Mouse (Mus musculus) testis, adult 2 months (tissue): ENCODE data around the gene Selenoo. TPM values are rescaled to one million over a fixed set of nuclear protein-coding genes. Genes with fewer than 3 reads are reported as not detected.

Source experiments
- H3K27ac ChIP-seq: fragments of 200-500 bp; 2 replicates; pipeline ENCODE4 v1.5.1; 2012; ENCODE audit warnings: low read depth, low read length; ENCODE audit not compliant: control insufficient read depth, insufficient read depth
- H3K27me3 ChIP-seq: fragments of 200-500 bp; 2 replicates; pipeline ENCODE4 v1.6.1; 2012; ENCODE audit warnings: mild to moderate bottlenecking, low read length, moderate library complexity; ENCODE audit not compliant: control insufficient read depth, insufficient read depth
- H3K36me3 ChIP-seq: fragments of 200-500 bp; 2 replicates; pipeline ENCODE4 v1.6.1; 2012; ENCODE audit warnings: mild to moderate bottlenecking, low read length; ENCODE audit not compliant: control insufficient read depth, insufficient read depth
- H3K4me1 ChIP-seq: fragments of 200-500 bp; 2 replicates; pipeline ENCODE4 v1.6.1; 2012; ENCODE audit warnings: low read length; ENCODE audit not compliant: control insufficient read depth, insufficient read depth
- H3K4me3 ChIP-seq: fragments of 200-500 bp; 2 replicates; pipeline ENCODE4 v1.5.1; 2012; ENCODE audit warnings: low read depth, mild to moderate bottlenecking, low read length, moderate library complexity, mixed read lengths; ENCODE audit not compliant: control insufficient read depth
- CTCF ChIP-seq: fragments of 200-500 bp; IDR thresholded peaks from 2 replicates; pipeline ENCODE4 v1.5.1; 2012; ENCODE audit warnings: low read depth, mild to moderate bottlenecking, inconsistent platforms, low read length, moderate library complexity; ENCODE audit not compliant: control insufficient read depth, insufficient read depth, insufficient replicate concordance
- POLR2A ChIP-seq: fragments of 200-500 bp; IDR thresholded peaks from 2 replicates; pipeline ENCODE4 v1.6.1; 2012; ENCODE audit warnings: low read depth, mild to moderate bottlenecking, inconsistent platforms, low read length, moderate library complexity; ENCODE audit not compliant: control insufficient read depth
- polyA plus RNA-seq: library from polyadenylated mRNA; depleted of rRNA; stranded (reverse); fragments of >200 nt; gene quantifications from 2 replicates; pipeline ENCODE4 v1.2.3, GENCODE M21; 2012

The Selenoo gene
- polyA plus RNA-seq, 1 experiment = 10.5 TPM

- no peak for TF ChIP-seq CTCF
- no peak for TF ChIP-seq POLR2A
- Histone ChIP-seq H3K36me3 (peaks cover 5% of the 10 kb centered on the region), H3K4me3 (no peak overlapping the region), H3K4me1 (no peaks in the 10 kb centered on the region), H3K27me3 (no peaks in the 10 kb centered on the region), H3K27ac (no peak overlapping the region)
Measured at GRCm38 (mm10) chr15:89097450-89097849, 8.6 kb downstream of the Selenoo start.

GRCm38 (mm10) chr15:89098616-89099015, 9.7 kb downstream of the Selenoo start:
- H3K36me3 ChIP-seq = peaks cover 5% of the 10 kb centered on the region

DNA sequence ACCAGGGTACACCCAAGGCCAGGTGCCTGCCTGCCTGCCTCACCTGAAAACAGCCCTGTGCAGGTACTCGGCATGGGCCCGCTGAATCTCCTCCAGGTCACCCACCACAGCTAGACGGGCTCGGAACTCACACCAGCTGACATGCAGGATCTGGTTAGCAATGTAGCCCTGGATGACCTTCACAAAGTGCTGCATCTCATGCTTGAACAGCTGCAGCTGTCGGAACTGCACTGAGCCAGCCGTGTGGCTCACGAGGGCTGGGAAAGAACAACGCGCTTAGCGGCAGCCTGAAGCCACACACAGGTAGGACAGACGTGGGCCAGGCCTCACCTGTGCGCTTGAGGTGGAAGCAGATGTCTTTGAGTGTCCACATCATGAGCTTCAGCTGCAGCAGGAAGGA, 11.9 kb downstream of the Selenoo start:
- no peak overlapping the region for H3K27ac ChIP-seq
- H3K27me3 ChIP-seq = no peaks in the 10 kb centered on the region
- H3K4me1 ChIP-seq = no peaks in the 10 kb centered on the region
- peaks cover 4% of the 10 kb centered on the region for H3K36me3 ChIP-seq
- H3K4me3 ChIP-seq = no peak overlapping the region
- TF ChIP-seq CTCF (no peak), POLR2A (no peak)

More at GRCm38 (mm10) chr15:89098616-89099015, 9.7 kb downstream of the Selenoo start:
- Histone ChIP-seq H3K4me3 (no peak overlapping the region), H3K27ac (no peak overlapping the region), H3K4me1 (no peaks in the 10 kb centered on the region), H3K27me3 (no peaks in the 10 kb centered on the region)
- TF ChIP-seq POLR2A (no peak), CTCF (no peak)

GRCm38 (mm10) chr15:89102646-89103045, 13.8 kb downstream of the Selenoo start:
- no peaks in the 10 kb centered on the region for H3K27me3 ChIP-seq
- no peak overlapping the region for H3K4me3 ChIP-seq
- no peak overlapping the region for H3K27ac ChIP-seq
- H3K4me1 ChIP-seq = no peaks in the 10 kb centered on the region
- H3K36me3 ChIP-seq = peaks cover 4% of the 10 kb centered on the region
- no peak for TF ChIP-seq POLR2A
- TF ChIP-seq CTCF = no peak

- Histone ChIP-seq H3K4me3 (no peak overlapping the region), H3K27me3 (no peaks in the 10 kb centered on the region), H3K36me3 (peaks cover 6% of the 10 kb centered on the region), H3K27ac (no peak overlapping the region), H3K4me1 (no peaks in the 10 kb centered on the region)
- TF ChIP-seq POLR2A = no peak
- no peak for TF ChIP-seq CTCF
Measured at GRCm38 (mm10) chr15:89103921-89104320, 15.0 kb downstream of the Selenoo start.

DNA sequence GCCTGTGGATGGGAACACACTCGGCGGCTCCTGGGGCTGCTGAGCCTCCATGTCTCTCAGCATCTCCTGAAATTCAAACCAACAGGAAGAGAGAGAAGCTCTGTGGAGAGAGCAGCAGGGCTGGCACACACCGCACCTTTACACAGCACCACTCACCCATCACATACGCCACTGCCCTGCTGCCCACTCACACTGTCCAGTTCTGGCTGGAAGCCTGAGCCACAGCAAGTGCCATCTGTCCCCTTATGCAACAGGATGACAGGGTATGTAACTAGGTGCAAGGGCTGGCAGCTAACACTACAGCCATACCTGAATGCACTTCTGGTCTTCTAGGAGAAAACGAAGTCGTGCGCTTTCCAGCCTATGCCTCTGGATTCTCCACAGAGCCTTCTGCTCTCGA, 15.5 kb downstream of the Selenoo start:
- peaks cover 6% of the 10 kb centered on the region for H3K36me3 ChIP-seq

GRCm38 (mm10) chr15:89106073-89106472, 17.2 kb downstream of the Selenoo start:
- Histone ChIP-seq H3K36me3 (peaks cover 4% of the 10 kb centered on the region), H3K4me1 (no peaks in the 10 kb centered on the region), H3K27ac (no peak overlapping the region), H3K4me3 (no peak overlapping the region), H3K27me3 (no peaks in the 10 kb centered on the region)
- TF ChIP-seq POLR2A = no peak
- TF ChIP-seq CTCF = no peak

More for the DNA sequence above, 15.5 kb downstream of the Selenoo start:
- Histone ChIP-seq H3K4me1 (no peaks in the 10 kb centered on the region), H3K27me3 (no peaks in the 10 kb centered on the region), H3K27ac (no peak overlapping the region), H3K4me3 (no peak overlapping the region)
- TF ChIP-seq CTCF (no peak), POLR2A (no peak)

DNA sequence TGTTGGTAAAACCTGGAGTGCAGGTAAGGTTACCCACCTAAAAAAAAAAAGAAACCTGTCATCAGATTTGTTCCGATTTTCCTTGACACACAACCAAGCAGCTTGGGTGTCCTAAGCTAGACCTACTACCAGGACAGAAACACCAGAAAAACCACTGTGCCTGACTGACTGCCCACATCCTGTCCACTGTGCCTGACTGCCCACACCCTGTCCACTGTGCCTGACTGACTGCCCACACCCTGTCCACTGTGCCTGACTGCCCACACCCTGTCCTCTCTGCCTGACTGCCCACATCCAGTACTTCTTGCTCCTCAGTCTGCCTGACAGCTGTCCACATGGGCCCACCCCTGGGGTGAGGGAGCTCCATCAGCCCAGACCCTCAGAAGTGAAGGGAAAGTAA, 18.1 kb downstream of the Selenoo start:
- no peaks in the 10 kb centered on the region for H3K27me3 ChIP-seq
- no peaks in the 10 kb centered on the region for H3K4me1 ChIP-seq
- peaks cover 2% of the 10 kb centered on the region for H3K36me3 ChIP-seq
- no peak overlapping the region for H3K4me3 ChIP-seq
- TF ChIP-seq CTCF (no peak), POLR2A (no peak)
- H3K27ac ChIP-seq = no peak overlapping the region
